Mouse (Mus musculus) limb, embryonic 14.5 days (tissue): Measurements from ENCODE around the gene Pla2g15. TPM values are rescaled to one million over a fixed set of nuclear protein-coding genes. Genes with fewer than 3 reads are reported as not detected.

Experiments
- ATAC-seq: fragments of 200-750 bp; cut with Nextera tagmentation; 2 replicates; pipeline ENCODE4 v1.8.0; 2017; ENCODE audit warnings: low read depth, moderate number of reproducible peaks, moderate TSS enrichment; ENCODE audit not compliant: low FRiP score
- DNase-seq: peaks from one replicate; pipeline ENCODE4 v3.0.0-alpha.2; 2015; ENCODE audit warnings: low spot score
- H3K27ac ChIP-seq: fragments of 300-500 bp; sonication (generic); replicated peaks from 2 replicates; pipeline ENCODE4 v1.5.1; 2014; ENCODE audit warnings: low read depth, mild to moderate bottlenecking, low read length, moderate library complexity, mixed read lengths
- H3K27me3 ChIP-seq: fragments of 300-500 bp; sonication (generic); 2 replicates; pipeline ENCODE4 v1.6.1; 2014; ENCODE audit warnings: low read length, mixed read lengths; ENCODE audit not compliant: control insufficient read depth, insufficient read depth
- H3K36me3 ChIP-seq: fragments of 300-500 bp; sonication (generic); 2 replicates; pipeline ENCODE4 v1.6.1; 2014; ENCODE audit warnings: mild to moderate bottlenecking, low read length, moderate library complexity, mixed read lengths; ENCODE audit not compliant: control insufficient read depth, insufficient read depth
- H3K4me1 ChIP-seq: fragments of 300-500 bp; sonication (generic); 2 replicates; pipeline ENCODE4 v1.6.1; 2014; ENCODE audit warnings: antibody characterized with exemption, low read length, mixed read lengths; ENCODE audit not compliant: control insufficient read depth, insufficient read depth
- H3K4me2 ChIP-seq: fragments of 300-500 bp; sonication (generic); replicated peaks from 2 replicates; pipeline ENCODE4 v1.6.1; 2014; ENCODE audit warnings: low read depth, mild to moderate bottlenecking, low read length, moderate library complexity; ENCODE audit not compliant: severe bottlenecking
- H3K4me3 ChIP-seq: fragments of 300-500 bp; sonication (generic); replicated peaks from 2 replicates; pipeline ENCODE4 v1.5.1; 2014; ENCODE audit warnings: low read length
- H3K9ac ChIP-seq: fragments of 300-500 bp; sonication (generic); 2 replicates; pipeline ENCODE4 v1.6.1; 2014; ENCODE audit warnings: mild to moderate bottlenecking, low read depth, low read length, moderate library complexity; ENCODE audit not compliant: severe bottlenecking
- H3K9me3 ChIP-seq: fragments of 300-500 bp; sonication (generic); 2 replicates; pipeline ENCODE4 v1.6.1; 2016; ENCODE audit warnings: low read length; ENCODE audit not compliant: control insufficient read depth
- POLR2A ChIP-seq: fragments of 200-500 bp; IDR thresholded peaks from 2 replicates; pipeline ENCODE4 v1.8.0; 2012; ENCODE audit warnings: inconsistent platforms, mild to moderate bottlenecking, moderate library complexity, borderline replicate concordance; ENCODE audit not compliant: insufficient read depth, insufficient read length; ENCODE audit errors: extremely low read depth
- WGBS: fragments of 180-500 bp; shearing (Covaris S2); extraction: QIAGEN DNeasy Blood & Tissue Kit; methylation state at CpG from one replicate; pipeline ENCODE4 v1.1.7; 2014; 5-methylcytosine and 5-hydroxymethylcytosine counted together
- polyA plus RNA-seq, 2 experiments: library from polyadenylated mRNA; depleted of rRNA in 1 of 2; stranded (reverse) in 1 of 2; unstranded in 1 of 2; fragments of >200 nt; fragmentation: Nextera tagmentation in 1 of 2; extraction: Ambion mirVana in 1 of 2; gene quantifications; 2 replicates each; pipeline versions ENCODE4 v1.2.1 to v1.2.3; 2012 to 2014

Pla2g15 gene
- polyA plus RNA-seq, 2 experiments, result 6.3 to 13.7 TPM

DNA sequence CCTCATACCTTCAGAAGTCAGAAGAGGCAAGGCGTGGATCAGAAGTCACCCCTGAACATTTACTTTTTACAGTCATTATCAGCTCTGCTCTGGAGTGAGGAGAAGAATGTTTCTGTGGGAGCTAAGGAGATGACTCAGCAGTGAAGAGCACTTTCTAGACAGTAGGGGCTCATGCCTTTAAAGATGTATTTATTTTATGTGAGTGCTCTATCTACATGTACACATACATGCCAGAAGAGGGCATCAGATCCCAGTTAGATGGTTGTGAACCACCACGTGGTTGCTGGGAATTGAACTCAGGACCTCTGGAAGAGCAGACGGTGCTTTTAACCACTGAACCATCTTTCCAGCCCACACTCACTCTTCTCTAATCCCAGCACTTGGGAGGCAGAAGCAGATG is 23.1 kb upstream of the Pla2g15 start:
- ATAC-seq (no peak), DNase-seq (no peak)
- no peak overlapping the region for H3K27ac ChIP-seq
- no peaks in the 10 kb centered on the region for H3K27me3 ChIP-seq
- WGBS, result 65% methylated on average over 3 of the region's 3 CpGs
- H3K9ac ChIP-seq, result no peak overlapping the region
- H3K4me1 ChIP-seq, result no peaks in the 10 kb centered on the region
- H3K4me2 ChIP-seq, result no peak overlapping the region
- TF ChIP-seq POLR2A, result no peak
- H3K36me3 ChIP-seq, result peaks cover 57% of the 10 kb centered on the region
- no peak overlapping the region for H3K4me3 ChIP-seq
- no peaks in the 10 kb centered on the region for H3K9me3 ChIP-seq

DNA sequence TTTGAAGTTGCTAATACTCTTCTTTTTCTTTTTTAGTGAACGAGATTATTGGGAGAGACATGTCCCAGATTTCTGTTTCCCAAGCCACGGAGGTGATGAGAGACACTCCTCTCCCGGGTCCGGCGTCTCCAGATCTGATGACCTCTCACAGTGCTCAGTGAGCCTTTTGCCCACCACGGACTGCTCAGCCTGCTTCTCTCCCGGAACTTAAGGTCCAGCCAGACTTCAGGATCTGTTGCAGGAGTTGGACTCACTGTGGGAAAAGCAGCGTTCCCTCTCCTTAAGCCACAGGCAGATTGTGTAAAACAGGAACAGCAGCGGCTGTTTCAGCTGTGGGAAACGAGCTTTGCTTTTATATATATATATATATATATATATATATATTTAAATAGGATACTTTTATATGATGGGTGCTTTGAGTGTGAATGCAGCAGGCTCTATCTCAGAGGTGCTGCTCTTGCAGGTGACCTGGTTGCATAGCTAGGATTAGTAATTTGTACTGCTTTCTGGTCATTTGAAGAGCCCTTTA is 22.3 kb upstream of the Pla2g15 start:
- Histone ChIP-seq H3K27me3 (no peaks in the 10 kb centered on the region; the same call in 1 of the 2 replicates), H3K4me1 (no peaks in the 10 kb centered on the region), H3K4me2 (no peak overlapping the region), H3K27ac (no peak overlapping the region), H3K36me3 (peaks cover 65% of the 10 kb centered on the region), H3K4me3 (no peak overlapping the region), H3K9me3 (no peaks in the 10 kb centered on the region), H3K9ac (no peak overlapping the region)
- DNase-seq (no peak), ATAC-seq (no peak)
- WGBS, result 83% methylated on average over 10 of the region's 10 CpGs
- no peak for TF ChIP-seq POLR2A

DNA sequence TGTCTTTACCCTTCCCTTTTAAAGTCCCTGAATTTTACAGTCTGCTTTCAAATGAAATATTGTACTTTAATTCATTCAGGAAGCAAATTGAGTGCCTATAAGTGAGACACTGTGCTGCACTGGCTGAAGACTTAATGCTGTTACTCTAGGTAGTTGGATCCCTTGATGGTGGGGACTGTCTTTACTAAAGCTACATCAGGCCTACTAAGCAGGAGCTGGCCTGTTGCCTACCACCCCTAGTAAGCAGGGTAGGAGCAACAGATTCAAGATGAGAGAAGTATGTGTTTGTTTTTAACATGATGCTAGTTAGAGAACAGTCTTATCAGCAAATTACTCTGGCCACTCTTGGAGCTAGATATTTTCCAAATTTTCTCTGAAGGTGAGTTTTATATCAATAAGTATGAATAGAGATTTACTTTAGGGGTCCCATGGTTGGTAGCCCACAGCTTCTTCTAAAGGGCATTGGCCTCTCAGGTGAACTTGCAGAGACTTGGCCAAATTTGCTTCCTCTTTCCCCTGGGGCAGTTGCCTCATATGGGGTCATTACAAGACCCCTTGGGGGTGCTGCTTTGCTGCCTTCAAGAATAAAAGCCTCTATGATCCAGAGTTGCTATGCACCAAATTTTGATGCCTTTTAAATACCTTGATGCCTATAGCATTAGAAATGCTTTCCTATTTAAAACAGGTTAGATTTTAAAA is 20.8 kb upstream of the Pla2g15 start:
- no peak for TF ChIP-seq POLR2A
- H3K27me3 ChIP-seq, result peaks cover 9% of the 10 kb centered on the region; the same call in 1 of the 2 replicates
- H3K27ac ChIP-seq, result no peak overlapping the region
- peaks cover 71% of the 10 kb centered on the region for H3K36me3 ChIP-seq
- no peak for ATAC-seq
- H3K9ac ChIP-seq, result no peak overlapping the region
- no peak overlapping the region for H3K4me3 ChIP-seq
- H3K4me1 ChIP-seq, result no peaks in the 10 kb centered on the region
- no peak overlapping the region for H3K4me2 ChIP-seq
- DNase-seq, result no peak
- no peaks in the 10 kb centered on the region for H3K9me3 ChIP-seq

DNA sequence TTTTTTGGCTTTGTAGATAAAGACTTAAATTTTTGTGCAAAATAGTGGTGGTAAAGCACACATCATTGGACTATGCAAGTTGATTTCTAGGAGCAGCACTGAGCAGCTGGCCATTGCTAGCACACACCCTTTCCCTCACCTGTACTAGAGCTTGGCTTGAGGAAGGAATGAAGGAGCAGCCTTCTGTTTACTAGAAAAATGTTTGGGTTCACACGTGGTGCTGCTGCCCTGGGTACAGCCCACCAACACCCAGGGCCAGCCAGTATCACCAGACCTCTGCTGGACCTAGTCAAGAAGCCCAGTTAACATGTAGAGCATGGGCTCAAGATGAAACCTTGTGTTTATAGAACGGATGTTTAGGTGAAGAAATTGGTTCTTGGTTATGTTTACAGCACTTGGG is 20.2 kb upstream of the Pla2g15 start:
- no peak overlapping the region for H3K4me3 ChIP-seq
- H3K9me3 ChIP-seq, result no peaks in the 10 kb centered on the region
- H3K4me1 ChIP-seq, result no peaks in the 10 kb centered on the region
- H3K27me3 ChIP-seq, result peaks cover 15% of the 10 kb centered on the region
- 78% methylated on average over 2 of the region's 2 CpGs for WGBS
- ATAC-seq (no peak), DNase-seq (no peak)
- H3K27ac ChIP-seq, result no peak overlapping the region
- no peak overlapping the region for H3K9ac ChIP-seq
- no peak overlapping the region for H3K4me2 ChIP-seq
- H3K36me3 ChIP-seq, result peaks cover 66% of the 10 kb centered on the region
- no peak for TF ChIP-seq POLR2A

DNA sequence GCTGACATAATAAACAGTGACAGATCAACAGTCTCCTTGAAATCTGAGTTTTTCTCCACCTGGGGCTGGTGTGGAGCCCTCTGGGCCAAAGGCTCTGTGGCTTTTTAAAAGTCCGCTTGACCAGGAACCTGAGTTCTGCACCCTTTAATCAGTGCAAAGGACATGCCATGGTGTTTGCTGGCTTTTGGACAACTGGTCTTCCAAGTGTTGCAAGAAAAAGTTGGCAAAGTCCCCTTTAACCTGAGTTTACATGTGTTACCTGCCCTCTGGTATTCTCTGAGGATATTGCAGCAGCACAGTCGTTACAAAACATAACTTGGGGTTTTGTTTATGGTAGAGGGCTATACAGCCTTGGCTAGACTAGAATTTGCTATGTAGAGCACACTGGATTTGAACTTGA is 19.7 kb upstream of the Pla2g15 start:
- 82% methylated on average over 2 of the region's 2 CpGs for WGBS
- Histone ChIP-seq H3K27me3 (peaks cover 20% of the 10 kb centered on the region), H3K4me1 (no peaks in the 10 kb centered on the region), H3K36me3 (peaks cover 65% of the 10 kb centered on the region), H3K9ac (no peak overlapping the region), H3K9me3 (no peaks in the 10 kb centered on the region), H3K4me2 (no peak overlapping the region), H3K27ac (no peak overlapping the region), H3K4me3 (no peak overlapping the region)
- no peak for ATAC-seq
- no peak for TF ChIP-seq POLR2A
- DNase-seq, result no peak

DNA sequence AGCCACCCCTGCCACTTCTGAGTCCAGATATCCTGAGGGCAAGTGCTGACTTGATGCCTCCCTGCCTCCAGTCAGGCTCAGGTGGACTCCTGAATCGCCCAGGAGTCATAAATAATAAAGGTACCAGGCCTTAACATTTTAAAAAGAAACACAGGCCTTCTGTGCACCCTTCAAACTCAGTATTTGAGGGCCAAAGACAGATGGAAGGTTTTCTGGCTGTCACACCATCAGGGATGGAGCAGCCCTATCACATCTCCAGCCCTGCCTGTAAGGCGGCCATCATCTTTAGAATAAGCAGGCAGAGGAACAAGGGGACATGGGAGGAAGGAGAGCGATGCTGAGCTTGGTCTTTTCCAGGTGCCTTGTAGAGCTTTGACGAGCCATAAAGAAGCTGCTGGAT is 19.2 kb upstream of the Pla2g15 start:
- no peak for TF ChIP-seq POLR2A
- DNase-seq (no peak), ATAC-seq (no peak)
- Histone ChIP-seq H3K4me1 (peaks cover 4% of the 10 kb centered on the region), H3K27ac (no peak overlapping the region), H3K9me3 (no peaks in the 10 kb centered on the region), H3K27me3 (peaks cover 25% of the 10 kb centered on the region), H3K36me3 (peaks cover 65% of the 10 kb centered on the region), H3K4me3 (no peak overlapping the region), H3K4me2 (no peak overlapping the region), H3K9ac (no peak overlapping the region)
- 84% methylated on average over 4 of the region's 4 CpGs for WGBS
